Mouse (Mus musculus) central nervous system, embryonic 18 days (tissue): ENCODE data around the gene Rhbdl1. TPM values are rescaled to one million over a fixed set of nuclear protein-coding genes. Genes with fewer than 3 reads are reported as not detected.

ENCODE experiments used
- polyA plus RNA-seq: library from polyadenylated mRNA; depleted of rRNA; stranded (reverse); fragments of >200 nt; gene quantifications from 2 replicates; pipeline ENCODE4 v1.2.3, GENCODE M21; 2012; rRNA removed

Gene Rhbdl1
- 105 and 106 TPM in 2 replicates for polyA plus RNA-seq

DNA sequence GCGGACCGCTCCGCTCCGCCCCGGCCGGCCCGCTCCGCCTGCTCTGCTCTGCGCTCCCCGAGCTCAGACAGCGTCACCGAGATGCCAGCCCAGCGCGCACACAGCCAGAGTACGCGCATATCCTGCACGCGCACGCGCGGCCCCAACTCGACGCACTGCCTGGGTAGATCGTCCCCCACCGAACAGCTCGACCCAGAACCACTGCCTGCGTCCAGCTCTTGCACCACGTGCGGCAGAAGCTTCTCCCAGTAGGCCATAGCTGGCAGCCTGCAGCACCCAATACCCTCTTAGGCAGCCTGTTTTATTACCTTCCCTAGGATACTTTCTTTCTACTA, at the start of gene Rhbdl1:
Gene Rhbdl1, minus strand, starts transcription at position 220 of the 335 bp plus-strand sequence.

DNA sequence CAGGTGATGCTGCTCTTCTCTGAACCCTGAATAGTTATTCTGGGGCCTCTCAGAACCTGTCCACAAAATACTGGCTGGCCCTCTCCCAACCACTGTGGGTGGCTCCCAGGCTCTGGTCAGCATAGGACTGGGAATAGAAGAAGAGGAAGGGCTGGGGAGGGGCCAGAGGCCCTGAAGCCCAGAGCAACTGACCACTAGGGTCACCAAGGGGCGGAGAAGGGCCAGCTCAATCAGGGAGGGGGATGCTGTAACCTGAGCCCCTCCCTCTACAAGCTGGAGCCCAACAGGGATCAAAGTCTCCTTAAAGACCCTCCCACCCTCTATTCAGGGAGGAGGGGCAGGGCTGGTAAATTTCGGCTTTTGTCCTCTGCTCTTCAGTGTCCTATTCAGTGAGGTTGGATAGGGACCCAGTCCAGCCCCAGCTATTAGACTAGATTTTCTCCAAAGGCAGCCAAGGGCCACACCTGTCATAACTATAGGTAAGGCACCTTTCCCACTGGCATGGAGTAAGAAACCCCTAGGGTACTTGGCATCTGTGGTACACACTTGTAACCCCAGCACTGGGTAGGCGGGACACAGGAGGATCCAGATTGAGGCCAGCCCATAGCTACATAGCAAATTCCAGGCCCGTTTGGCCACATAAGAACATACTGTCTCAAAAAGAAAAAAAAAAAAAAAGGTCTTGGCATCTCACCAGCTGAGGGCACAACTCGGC, 43.3 kb upstream of the Rhbdl1 start, which contains the start of gene Wfikkn1:
Gene Wfikkn1, minus strand, starts transcription at position 663 of the 715 bp plus-strand sequence.

GRCm38 (mm10) chr17:25874721-25875170, 37.7 kb upstream of the Rhbdl1 start, which contains the start of gene Mettl26:
TSS of gene Mettl26 (plus strand) at chr17:25875074.

DNA sequence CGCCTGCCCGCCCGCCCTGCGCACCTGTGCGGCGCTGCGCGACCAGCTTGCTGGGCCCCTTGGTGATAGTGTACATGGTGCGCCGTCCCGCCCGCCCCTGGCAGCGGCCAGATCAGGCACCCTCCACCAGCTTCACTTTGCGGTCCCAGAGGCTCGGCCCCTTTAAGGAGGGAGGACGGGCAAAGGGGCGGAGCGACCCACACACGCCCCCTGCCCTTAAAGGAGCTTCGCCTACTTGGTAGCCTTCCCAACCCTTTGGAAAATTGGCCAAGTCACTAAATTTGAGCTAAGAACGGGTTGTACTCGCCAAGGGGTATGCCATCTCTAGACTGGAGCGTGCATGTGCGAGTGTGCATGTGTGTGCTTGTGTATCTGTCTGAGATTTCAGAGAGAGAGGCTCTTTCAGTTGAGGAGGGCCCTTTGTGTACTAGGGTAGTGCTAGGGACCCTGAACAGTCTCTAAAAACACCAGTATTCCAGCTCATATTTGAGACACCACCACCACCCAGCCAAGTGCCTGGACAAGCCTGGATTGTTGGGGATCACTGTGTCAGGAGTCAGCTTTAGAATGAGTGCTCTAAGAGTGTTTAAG, 31.6 kb upstream of the Rhbdl1 start, which contains the start of gene Mcrip2:
Gene Mcrip2, minus strand, starts transcription at position 164 of the 591 bp plus-strand sequence.

GRCm38 (mm10) chr17:25860832-25861703, 24.0 kb upstream of the Rhbdl1 start, which contains the start of gene Wdr90:
TSS of gene Wdr90 (minus strand) at chr17:25861501.

DNA sequence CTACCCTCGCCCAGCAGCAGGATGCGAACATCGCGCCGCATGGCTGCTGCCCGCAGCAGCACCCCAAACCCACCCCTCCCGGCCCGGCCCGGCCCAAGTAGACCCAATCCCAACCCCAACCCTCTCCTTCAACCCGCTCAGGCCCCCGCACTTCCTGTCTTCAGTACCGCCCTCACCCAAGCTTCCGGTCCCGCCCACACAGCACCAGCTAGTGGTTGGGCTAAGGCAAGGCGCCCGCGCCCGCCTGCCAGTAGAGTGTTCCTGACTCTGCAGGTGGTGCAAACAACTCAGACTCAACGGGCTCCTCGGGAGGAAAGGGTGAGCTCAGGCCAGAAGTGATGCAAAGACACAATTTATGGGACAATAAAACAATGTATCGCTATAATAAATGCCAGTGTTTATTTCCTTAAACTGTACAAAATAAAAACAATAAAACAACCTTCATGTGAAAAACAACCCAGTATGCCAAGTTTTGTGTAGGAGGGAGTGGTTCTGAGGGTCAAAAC, 7.4 kb upstream of the Rhbdl1 start, which contains the start of gene Rhot2:
Gene Rhot2, minus strand, starts transcription at position 456 of the 506 bp plus-strand sequence.

GRCm38 (mm10) chr17:25841117-25841880, 4.2 kb upstream of the Rhbdl1 start, which contains the start of gene Gm20683:
TSS of gene Gm20683 (minus strand) at chr17:25841763.

GRCm38 (mm10) chr17:25833291-25833663, 3.8 kb downstream of the Rhbdl1 start, which contains the start of gene Stub1:
TSS of gene Stub1 (minus strand) at chr17:25833404.

GRCm38 (mm10) chr17:25828712-25829557, 8.2 kb downstream of the Rhbdl1 start, which contains the start of gene Jmjd8:
TSS of gene Jmjd8 (plus strand) at chr17:25828867.

DNA sequence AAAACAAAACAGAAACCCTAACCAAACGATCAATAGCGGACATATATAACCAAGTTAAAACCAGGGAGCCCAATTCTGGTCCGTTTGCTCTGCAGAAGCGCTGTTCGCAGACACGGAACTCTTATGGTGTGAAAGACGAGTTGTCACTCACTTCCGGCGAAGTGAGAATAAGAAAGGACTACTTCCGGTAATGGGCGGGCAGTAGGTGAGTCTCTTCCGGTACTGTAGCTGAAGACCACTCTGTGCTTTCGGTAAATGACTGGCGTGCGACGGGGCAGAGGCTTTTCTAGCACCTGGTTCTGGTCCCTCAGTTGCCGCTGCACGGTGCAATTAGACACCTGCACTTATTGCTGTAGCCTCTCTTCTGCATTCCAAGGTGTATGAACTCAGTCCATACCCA, 13.6 kb downstream of the Rhbdl1 start, which contains the start of gene Wdr24:
Gene Wdr24, plus strand, starts transcription at position 176 of the 400 bp plus-strand sequence.

GRCm38 (mm10) chr17:25808789-25809605, 28.1 kb downstream of the Rhbdl1 start, which contains the start of gene Fbxl16:
TSS of gene Fbxl16 (plus strand) at chr17:25809085.

DNA sequence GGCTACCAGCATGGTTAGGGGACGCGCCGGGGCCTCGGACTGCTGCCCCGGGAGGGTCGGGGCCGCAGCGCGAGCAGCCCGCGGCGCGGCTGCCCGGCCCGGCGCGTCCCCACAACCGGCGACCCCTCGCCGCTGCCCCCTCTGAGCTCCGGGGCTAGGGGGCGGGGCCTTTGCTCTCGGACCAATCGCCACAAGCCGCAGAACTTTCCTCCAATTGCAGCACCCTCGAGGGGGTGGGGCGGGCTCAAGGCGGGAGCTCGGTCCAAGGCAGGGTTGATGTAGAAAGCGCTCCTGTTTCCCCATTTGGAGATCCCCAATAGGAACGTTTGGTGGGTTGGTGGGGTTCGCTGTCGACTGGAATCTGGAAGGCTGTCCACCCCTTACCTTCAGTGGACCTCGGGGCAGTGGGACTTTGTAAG, 40.1 kb downstream of the Rhbdl1 start, which contains the start of gene Metrn:
Gene Metrn, minus strand, starts transcription at position 186 of the 419 bp plus-strand sequence.

GRCm38 (mm10) chr17:25795609-25796092, 41.4 kb downstream of the Rhbdl1 start, which contains the start of gene AC134908.4:
TSS of gene AC134908.4 (minus strand) at chr17:25795659.

DNA sequence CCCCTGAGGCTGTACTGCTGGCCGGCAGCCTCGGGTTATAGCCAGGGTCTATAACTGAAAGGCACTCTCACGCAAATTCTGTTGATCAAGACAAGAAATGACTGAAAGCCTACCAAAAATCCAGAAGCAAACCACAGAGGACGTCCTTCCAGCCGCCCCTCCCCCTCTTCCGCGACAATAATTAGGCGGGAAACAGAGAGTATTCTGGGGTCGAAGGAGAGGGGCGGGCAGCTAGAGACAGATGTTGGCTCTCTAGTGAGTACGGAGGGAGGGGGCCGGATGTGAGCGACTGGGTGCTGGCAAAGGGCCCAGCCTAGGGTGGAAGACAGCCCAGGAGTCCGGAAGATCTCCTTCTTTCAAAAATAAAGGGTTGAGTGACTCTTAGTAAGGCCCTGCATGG, 44.5 kb downstream of the Rhbdl1 start, which contains the start of gene Fam173a:
Gene Fam173a, minus strand, starts transcription at position 287 of the 400 bp plus-strand sequence.

GRCm38 (mm10) chr17:25786280-25786679, 50.8 kb downstream of the Rhbdl1 start, which contains the start of gene Ccdc78:
TSS of gene Ccdc78 (plus strand) at chr17:25786580.

DNA sequence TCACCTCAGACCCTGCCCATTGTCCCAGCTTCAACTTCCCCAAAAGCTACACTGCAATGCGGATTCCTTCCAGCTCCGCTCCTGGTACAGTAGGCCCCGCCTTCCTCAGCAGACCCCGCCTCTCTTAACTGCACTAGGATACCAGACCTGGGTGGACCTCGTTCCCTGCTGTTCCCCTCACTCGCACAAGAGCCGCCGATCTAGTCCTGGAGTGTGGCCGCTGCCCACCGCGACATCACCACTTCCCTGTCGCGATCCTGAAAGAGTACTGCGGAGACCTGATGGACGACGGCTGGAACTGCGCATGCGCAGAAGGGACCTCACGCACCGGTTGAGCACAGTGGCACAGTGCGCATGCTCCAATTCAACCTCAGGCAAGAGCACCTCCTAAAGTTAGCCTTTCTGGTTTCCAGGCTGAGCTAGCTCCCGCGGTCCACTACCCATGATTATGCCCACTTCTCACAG, 51.8 kb downstream of the Rhbdl1 start, which contains the start of gene Haghl:
Gene Haghl, minus strand, starts transcription at position 393 of the 465 bp plus-strand sequence.

